Mouse (Mus musculus) liver, embryonic 16.5 days (tissue): ENCODE results near the gene Phgr1. TPM values are rescaled to one million over a fixed set of nuclear protein-coding genes. Genes with fewer than 3 reads are reported as not detected.

ENCODE experiments used
- ATAC-seq: fragments of 200-750 bp; cut with Nextera tagmentation; 2 replicates; pipeline ENCODE4 v1.8.0; 2017; ENCODE audit warnings: low read depth, mild to moderate bottlenecking, moderate number of reproducible peaks, moderate library complexity
- H3K27ac ChIP-seq: fragments of 300-500 bp; sonication (generic); 2 replicates; pipeline ENCODE4 v1.5.1; 2014; ENCODE audit warnings: mild to moderate bottlenecking, low read length
- H3K27me3 ChIP-seq: fragments of 300-500 bp; sonication (generic); 2 replicates; pipeline ENCODE4 v1.6.1; 2014; ENCODE audit warnings: low read depth, low read length, mixed read lengths; ENCODE audit not compliant: control insufficient read depth, insufficient read depth
- H3K36me3 ChIP-seq: fragments of 300-500 bp; sonication (generic); 2 replicates; pipeline ENCODE4 v1.6.1; 2014; ENCODE audit warnings: mild to moderate bottlenecking; ENCODE audit not compliant: control insufficient read depth, insufficient read depth
- H3K4me1 ChIP-seq: fragments of 300-500 bp; sonication (generic); 2 replicates; pipeline ENCODE4 v1.6.1; 2014; ENCODE audit warnings: low read depth, low read length, mixed read lengths; ENCODE audit not compliant: control insufficient read depth
- H3K4me2 ChIP-seq: fragments of 300-500 bp; sonication (generic); 2 replicates; pipeline ENCODE4 v1.6.1; 2014; ENCODE audit warnings: low read depth, low read length, mixed read lengths
- H3K4me3 ChIP-seq: fragments of 300-500 bp; sonication (generic); 2 replicates; pipeline ENCODE4 v1.5.1; 2014; ENCODE audit warnings: low read depth, mild to moderate bottlenecking, low read length
- H3K9ac ChIP-seq: fragments of 300-500 bp; sonication (generic); 2 replicates; pipeline ENCODE4 v1.6.1; 2014; ENCODE audit warnings: low read depth, low read length
- H3K9me3 ChIP-seq: fragments of 300-500 bp; sonication (generic); replicated peaks from 2 replicates; pipeline ENCODE4 v1.6.1; 2016; ENCODE audit warnings: low read length; ENCODE audit not compliant: control insufficient read depth
- WGBS: fragments of 180-500 bp; shearing (Covaris S2); extraction: QIAGEN DNeasy Blood & Tissue Kit; methylation state at CpG from one replicate; pipeline ENCODE4 v1.1.7; 2014; ENCODE audit not compliant: insufficient replicate concordance; 5-methylcytosine and 5-hydroxymethylcytosine counted together
- polyA plus RNA-seq: library from polyadenylated mRNA; unstranded; fragments of >200 nt; fragmentation: Nextera tagmentation; extraction: Ambion mirVana; gene quantifications from 2 replicates; pipeline ENCODE4 v1.2.1, GENCODE M21; 2015

The Phgr1 gene
- polyA plus RNA-seq, 1 experiment from 2014 or later: 0.85 TPM

DNA sequence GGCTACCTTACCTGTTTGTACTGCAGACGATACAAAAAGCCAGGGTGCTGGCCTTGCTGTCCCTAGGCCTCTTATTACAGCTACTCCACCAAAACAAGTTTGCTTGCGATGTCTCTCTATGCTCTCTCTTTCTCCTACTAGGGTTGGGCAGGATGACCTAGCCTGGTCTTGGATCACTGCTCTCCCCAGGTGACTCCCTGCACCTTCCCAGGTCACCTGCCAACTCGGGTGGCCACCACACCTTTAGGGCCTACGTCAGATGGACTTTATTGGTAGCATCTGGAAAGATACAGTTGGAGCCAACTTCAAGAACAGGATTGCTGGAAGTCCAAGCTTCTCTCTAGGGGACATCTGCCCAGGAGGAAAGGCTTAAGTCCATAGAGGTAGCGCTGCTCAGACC is 7.7 kb upstream of the Phgr1 start:
- Histone ChIP-seq H3K9me3 (no peaks in the 10 kb centered on the region), H3K4me1 (peaks cover 19% of the 10 kb centered on the region), H3K9ac (no peak overlapping the region), H3K36me3 (no peaks in the 10 kb centered on the region), H3K27ac (no peak overlapping the region), H3K4me2 (no peak overlapping the region), H3K4me3 (no peak overlapping the region), H3K27me3 (no peaks in the 10 kb centered on the region)
- ATAC-seq: no peak
- WGBS: 68% methylated on average over 5 of the region's 5 CpGs

DNA sequence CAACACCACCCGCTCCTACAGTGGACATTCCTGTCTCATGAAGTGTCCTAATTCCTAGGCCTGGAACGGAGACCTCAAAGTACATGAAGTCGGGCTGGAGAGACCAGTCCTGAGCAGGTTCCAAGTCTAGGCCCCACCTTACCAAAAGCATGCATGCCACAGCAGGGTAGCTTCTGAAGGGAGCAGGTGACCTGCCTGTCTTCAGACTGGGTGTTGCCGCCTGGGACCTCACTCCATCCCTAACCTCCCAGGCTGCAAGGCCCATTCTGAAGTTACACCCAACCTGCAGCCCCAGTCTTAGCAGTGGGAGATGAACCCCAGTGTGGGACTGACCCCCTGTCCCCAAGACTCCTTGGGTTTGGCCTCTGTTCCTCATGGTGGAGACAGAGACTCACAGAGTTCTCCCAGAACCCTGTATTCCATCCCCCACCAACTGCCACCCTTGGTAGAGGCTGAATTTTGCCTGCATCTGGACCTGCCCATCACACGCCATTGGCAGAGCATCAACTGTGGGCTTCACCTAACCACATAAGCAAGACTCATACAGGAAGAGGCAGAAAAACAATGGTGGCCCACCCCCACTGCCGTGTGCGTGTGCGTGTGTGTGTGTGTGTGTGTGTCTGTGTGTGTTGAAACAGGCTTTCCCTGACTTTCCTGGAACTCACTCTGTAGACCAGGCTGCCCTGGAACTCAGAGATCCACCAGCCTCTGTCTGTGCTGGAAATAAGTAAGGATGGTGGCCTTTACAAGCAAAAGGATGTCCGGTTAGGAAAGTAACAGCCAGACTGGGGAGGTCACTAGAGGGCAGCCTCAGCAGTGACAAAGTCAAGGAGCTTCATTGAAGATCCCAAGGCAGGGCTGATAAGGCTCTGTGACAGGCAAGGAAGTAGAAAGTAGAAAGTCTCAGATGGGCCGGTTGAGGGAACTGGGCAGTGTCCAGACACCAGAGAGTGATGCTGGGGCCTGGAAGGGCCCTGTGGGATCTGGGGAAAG is 6.2 kb upstream of the Phgr1 start:
- no peak overlapping the region for H3K27ac ChIP-seq
- no peaks in the 10 kb centered on the region for H3K36me3 ChIP-seq
- WGBS: 59% methylated on average over 10 of the region's 10 CpGs
- ATAC-seq: no peak
- no peak overlapping the region for H3K9ac ChIP-seq
- H3K9me3 ChIP-seq: no peaks in the 10 kb centered on the region
- H3K4me3 ChIP-seq: no peak overlapping the region
- no peak overlapping the region for H3K4me2 ChIP-seq
- no peaks in the 10 kb centered on the region for H3K27me3 ChIP-seq
- H3K4me1 ChIP-seq: peaks cover 19% of the 10 kb centered on the region

DNA sequence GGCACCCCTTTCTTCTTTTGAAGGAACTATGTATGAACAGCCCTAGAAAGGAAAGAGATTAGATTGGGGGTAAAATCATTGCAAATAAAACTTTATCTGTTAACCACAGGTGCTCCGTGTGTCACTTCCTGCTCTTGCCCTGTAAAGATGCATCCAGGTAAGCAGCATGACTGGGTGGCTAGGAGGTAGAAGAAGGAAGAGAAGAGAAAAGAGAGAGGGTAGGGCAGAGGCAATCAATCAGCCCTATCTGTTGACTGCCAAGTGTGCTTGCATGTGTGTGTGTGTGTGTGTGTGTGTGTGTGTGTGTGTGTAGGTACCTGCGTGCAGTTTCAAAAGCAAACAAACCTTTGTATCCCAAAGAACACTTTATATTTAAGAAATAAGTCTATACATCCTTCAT is 2.0 kb downstream of the Phgr1 start:
- H3K4me2 ChIP-seq: no peak overlapping the region
- H3K36me3 ChIP-seq: no peaks in the 10 kb centered on the region
- ATAC-seq: no peak
- H3K4me1 ChIP-seq: peaks cover 4% of the 10 kb centered on the region
- no peak overlapping the region for H3K4me3 ChIP-seq
- peaks cover 8% of the 10 kb centered on the region; the same call in 1 of the 2 replicates for H3K27me3 ChIP-seq
- H3K9me3 ChIP-seq: no peaks in the 10 kb centered on the region
- 48% methylated on average over 2 of the region's 2 CpGs for WGBS
- H3K9ac ChIP-seq: no peak overlapping the region
- H3K27ac ChIP-seq: no peak overlapping the region

DNA sequence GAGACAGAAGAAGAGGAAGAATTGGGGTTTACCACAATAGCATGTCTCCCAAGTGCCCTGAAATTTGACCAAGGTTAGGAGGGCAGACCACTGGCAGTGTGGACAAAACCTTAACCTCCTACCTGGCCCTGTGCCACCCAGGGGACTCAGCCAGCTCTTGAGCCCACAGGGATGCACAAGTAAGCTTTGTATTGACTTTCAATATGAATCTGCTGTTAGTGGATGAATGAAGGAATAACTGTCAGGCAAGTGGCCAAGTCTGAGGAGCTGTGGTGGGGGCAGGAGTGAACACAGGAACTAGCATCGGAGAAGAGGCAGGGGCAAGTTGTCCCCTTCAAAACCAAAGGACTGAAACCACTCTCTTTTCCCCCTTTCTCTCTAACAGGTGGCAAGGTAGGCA is 2.8 kb downstream of the Phgr1 start:
- Histone ChIP-seq H3K4me3 (no peak overlapping the region), H3K9ac (no peak overlapping the region), H3K4me1 (peaks cover 10% of the 10 kb centered on the region), H3K36me3 (no peaks in the 10 kb centered on the region), H3K27me3 (peaks cover 16% of the 10 kb centered on the region; the same call in 1 of the 2 replicates), H3K27ac (no peak overlapping the region), H3K9me3 (no peaks in the 10 kb centered on the region), H3K4me2 (no peak overlapping the region)
- 44% methylated on average over 1 of the region's 1 CpGs for WGBS
- ATAC-seq: no peak

DNA sequence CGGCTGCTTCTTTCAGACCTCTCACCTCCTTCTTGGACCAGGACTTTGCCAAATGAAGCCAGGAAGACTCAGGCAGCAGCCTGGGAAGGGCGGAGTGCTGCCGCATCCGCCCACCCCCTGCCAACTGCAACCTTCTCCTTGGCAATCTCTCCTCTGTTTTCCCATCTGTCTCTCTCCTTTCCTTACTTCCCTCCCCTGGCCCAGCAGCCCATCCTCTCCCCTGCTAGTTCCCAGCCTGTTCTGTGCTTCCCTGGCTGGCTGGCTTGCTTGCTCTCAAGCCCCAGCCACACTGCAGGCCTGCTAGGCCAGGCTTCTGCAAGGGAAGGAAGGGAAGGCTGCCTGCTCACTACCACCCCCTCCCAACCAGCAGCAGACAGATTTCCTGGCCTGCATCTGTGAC is 3.3 kb downstream of the Phgr1 start:
- no peak for ATAC-seq
- Histone ChIP-seq H3K4me3 (no peak overlapping the region), H3K4me2 (no peak overlapping the region), H3K9me3 (no peaks in the 10 kb centered on the region), H3K27ac (no peak overlapping the region), H3K27me3 (peaks cover 16% of the 10 kb centered on the region; the same call in 1 of the 2 replicates), H3K36me3 (no peaks in the 10 kb centered on the region), H3K4me1 (peaks cover 10% of the 10 kb centered on the region), H3K9ac (no peak overlapping the region)
- 60% methylated on average over 3 of the region's 4 CpGs for WGBS

DNA sequence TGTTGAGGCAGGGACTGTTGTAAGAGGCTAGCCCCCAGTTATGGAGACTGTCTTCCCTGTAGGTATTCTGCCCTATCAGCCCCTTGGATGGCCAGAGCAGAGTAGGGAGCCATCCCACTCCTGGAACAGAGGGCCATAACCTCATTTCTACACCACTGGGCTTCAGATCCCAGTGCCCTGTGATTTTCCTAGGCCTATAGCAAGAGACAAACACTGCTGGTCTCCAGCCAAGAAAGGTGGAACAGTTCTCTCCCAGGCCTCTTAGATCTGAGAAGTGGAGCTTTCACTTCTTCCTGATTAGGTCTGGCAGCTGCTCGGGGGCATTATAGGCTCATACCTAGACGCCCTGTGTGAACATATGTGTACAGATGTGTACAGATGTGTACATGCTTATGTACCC is 3.7 kb downstream of the Phgr1 start:
- 53% methylated on average over 2 of the region's 2 CpGs for WGBS
- Histone ChIP-seq H3K27ac (no peak overlapping the region), H3K4me3 (no peak overlapping the region), H3K27me3 (peaks cover 16% of the 10 kb centered on the region; the same call in 1 of the 2 replicates), H3K9ac (no peak overlapping the region), H3K9me3 (no peaks in the 10 kb centered on the region), H3K4me1 (peaks cover 10% of the 10 kb centered on the region), H3K4me2 (no peak overlapping the region), H3K36me3 (no peaks in the 10 kb centered on the region)
- no peak for ATAC-seq

DNA sequence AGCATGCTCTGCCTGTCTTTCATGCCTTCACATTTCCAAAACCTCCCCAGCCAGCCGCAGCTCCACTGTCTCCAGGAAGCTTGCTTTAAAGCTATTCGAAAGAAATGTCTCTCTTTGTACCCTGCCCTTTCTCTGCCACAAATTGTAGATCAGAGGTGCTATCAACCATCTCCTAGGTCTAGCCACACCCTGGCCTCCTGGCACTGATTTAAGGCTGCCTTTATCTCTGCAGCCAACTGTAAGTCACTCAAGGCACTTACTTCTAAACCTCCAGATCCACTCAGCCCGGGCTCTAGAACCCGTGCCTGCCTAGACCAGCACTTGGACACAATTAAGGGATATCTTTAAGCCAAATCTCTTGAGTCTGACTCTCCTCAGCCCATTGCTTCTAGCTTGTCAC is 5.8 kb downstream of the Phgr1 start:
- H3K27me3 ChIP-seq: peaks cover 20% of the 10 kb centered on the region; the same call in 1 of the 2 replicates
- no peak overlapping the region for H3K27ac ChIP-seq
- H3K9me3 ChIP-seq: no peaks in the 10 kb centered on the region
- ATAC-seq: no peak
- peaks cover 10% of the 10 kb centered on the region for H3K4me1 ChIP-seq
- no peak overlapping the region for H3K4me3 ChIP-seq
- H3K36me3 ChIP-seq: no peaks in the 10 kb centered on the region
- 34% methylated on average over 4 of the region's 4 CpGs for WGBS
- no peak overlapping the region for H3K9ac ChIP-seq
- no peak overlapping the region for H3K4me2 ChIP-seq

DNA sequence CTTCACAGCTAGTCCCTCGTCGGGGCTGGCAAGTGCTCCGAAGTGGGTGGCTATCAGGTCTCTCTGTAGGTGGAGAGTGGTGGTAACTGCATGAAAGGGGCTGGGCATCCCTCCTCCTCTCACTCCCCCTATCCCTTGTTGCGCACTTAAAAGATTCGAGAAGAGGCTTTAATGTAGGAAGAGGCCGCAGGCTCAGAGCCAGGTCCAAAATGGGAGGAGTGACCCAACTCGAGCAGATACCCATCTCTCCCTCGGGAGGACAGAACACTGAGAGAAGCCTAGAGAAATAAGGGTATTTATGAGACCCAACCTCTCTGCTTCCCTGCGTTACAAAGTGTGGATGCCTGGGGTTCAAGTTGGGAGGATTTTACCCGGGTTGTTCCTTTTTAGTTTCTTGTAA is 6.5 kb downstream of the Phgr1 start:
- Histone ChIP-seq H3K4me3 (peak overlapping the region; percentile 26), H3K9ac (no peak overlapping the region)
- WGBS: 22% methylated on average over 10 of the region's 10 CpGs

More for the DNA sequence above, 6.5 kb downstream of the Phgr1 start:
- H3K4me2 ChIP-seq: peak overlapping the region; percentile 52
- no peak for ATAC-seq
- H3K36me3 ChIP-seq: no peaks in the 10 kb centered on the region
- H3K27me3 ChIP-seq: peaks cover 20% of the 10 kb centered on the region; the same call in 1 of the 2 replicates
- no peaks in the 10 kb centered on the region for H3K9me3 ChIP-seq
- H3K4me1 ChIP-seq: peaks cover 10% of the 10 kb centered on the region
- no peak overlapping the region for H3K27ac ChIP-seq
